Mouse (Mus musculus): ENCODE results near the gene Rmnd1. TPM values are rescaled to one million over a fixed set of nuclear protein-coding genes. Genes with fewer than 3 reads are reported as not detected.

The Rmnd1 gene
- total and polyA plus RNA-seq, 3 experiments = 51.1 to 67.4 (median 62.0) TPM

- TF ChIP-seq CTCF (IDR thresholded peaks at IDR 0.05) (no peak), POLR2A (IDR thresholded peaks at IDR 0.05; ENCODE audit: insufficient read depth, low read depth, low read length) (peak; percentile 84), EP300 (IDR thresholded peaks at IDR 0.05; ENCODE audit: insufficient read depth, low read depth, low read length) (no peak)
- H3K27me3 ChIP-seq (ENCODE audit: control insufficient read depth, insufficient read depth, low read length) = no peaks in the 10 kb centered on the region
- peaks cover 8% of the 10 kb centered on the region for H3K79me2 ChIP-seq (replicated peaks; ENCODE audit: control insufficient read depth, insufficient read depth, low read length)
- peak overlapping the region; percentile 75 for H3K4me3 ChIP-seq
- peak overlapping the region; percentile 91 for H3K9ac ChIP-seq (ENCODE audit: low read depth, low read length)
- peaks cover 16% of the 10 kb centered on the region for H3K36me3 ChIP-seq (ENCODE audit: control insufficient read depth, insufficient read depth, low read length)
- under 1% methylated on average over 79 of the region's 133 CpGs for WGBS
- DNase-seq = peak; percentile 96 to 98
- H3K27ac ChIP-seq = peak overlapping the region; percentile 100
- intact Hi-C loops (cut with DNase I) = loop anchor here (1.0 kb wide), 1 partner anchor 45 kb away; the partner anchor contains the start of genes Armt1 and Rmnd1
- H3K4me1 ChIP-seq (ENCODE audit: control insufficient read depth, insufficient read depth, low read length) = peaks cover 23% of the 10 kb centered on the region
These were observed 45.3 kb downstream of the Rmnd1 start for GRCm38 (mm10) chr10:4386609-4387591.

- Histone ChIP-seq H3K36me3 (ENCODE audit: control insufficient read depth, insufficient read depth, low read length) (no peaks in the 10 kb centered on the region; the same call in 1 of the 2 replicates), H3K79me2 (replicated peaks; ENCODE audit: control insufficient read depth, insufficient read depth, low read length) (peaks cover 4% of the 10 kb centered on the region), H3K27me3 (ENCODE audit: control insufficient read depth, insufficient read depth, low read length) (no peaks in the 10 kb centered on the region), H3K4me3 (no peak overlapping the region), H3K9ac (ENCODE audit: low read depth, low read length) (no peak overlapping the region), H3K4me1 (ENCODE audit: control insufficient read depth, insufficient read depth, low read length) (peaks cover 5% of the 10 kb centered on the region), H3K27ac (no peak overlapping the region)
- no peak for TF ChIP-seq EP300 (IDR thresholded peaks at IDR 0.05; ENCODE audit: insufficient read depth, low read depth, low read length)
- no peak for TF ChIP-seq POLR2A (IDR thresholded peaks at IDR 0.05; ENCODE audit: insufficient read depth, low read depth, low read length)
- TF ChIP-seq CTCF (IDR thresholded peaks at IDR 0.05) = no peak
- WGBS = 91% methylated on average over 7 of the region's 7 CpGs
- DNase-seq = no peak
- intact Hi-C loops (cut with DNase I) = no loop called here
These were observed 47.9 kb downstream of the Rmnd1 start for GRCm38 (mm10) chr10:4384244-4384643.

- TF ChIP-seq CTCF (IDR thresholded peaks at IDR 0.05) = no peak
- TF ChIP-seq POLR2A (IDR thresholded peaks at IDR 0.05; ENCODE audit: insufficient read depth, low read depth, low read length) = no peak
- TF ChIP-seq EP300 (IDR thresholded peaks at IDR 0.05; ENCODE audit: insufficient read depth, low read depth, low read length) = no peak
These were observed 51.4 kb downstream of the Rmnd1 start for GRCm38 (mm10) chr10:4380748-4381147.

GRCm38 (mm10) chr10:4376931-4377330, 55.3 kb downstream of the Rmnd1 start:
- TF ChIP-seq POLR2A (IDR thresholded peaks at IDR 0.05; ENCODE audit: insufficient read depth, low read depth, low read length) (no peak), EP300 (IDR thresholded peaks at IDR 0.05; ENCODE audit: insufficient read depth, low read depth, low read length) (no peak)
- H3K4me1 ChIP-seq (ENCODE audit: control insufficient read depth, insufficient read depth, low read length) = peaks cover 6% of the 10 kb centered on the region
- H3K4me3 ChIP-seq = no peak overlapping the region
- no peaks in the 10 kb centered on the region for H3K36me3 ChIP-seq (ENCODE audit: control insufficient read depth, insufficient read depth, low read length)
- peak overlapping the region; percentile 45; the same call in 1 of the 2 replicates for H3K27ac ChIP-seq
- peaks cover 2% of the 10 kb centered on the region for H3K79me2 ChIP-seq (replicated peaks; ENCODE audit: control insufficient read depth, insufficient read depth, low read length)
- no peaks in the 10 kb centered on the region for H3K27me3 ChIP-seq (ENCODE audit: control insufficient read depth, insufficient read depth, low read length)
- no peak for DNase-seq
- WGBS = 80% methylated on average over 7 of the region's 7 CpGs
- intact Hi-C loops (cut with DNase I) = loop anchor here (10.0 kb wide), 1 partner anchor 842 kb away; no protein-coding TSS in a partner anchor
- H3K9ac ChIP-seq (ENCODE audit: low read depth, low read length) = no peak overlapping the region

More at GRCm38 (mm10) chr10:4380748-4381147, 51.4 kb downstream of the Rmnd1 start:
- no peak overlapping the region for H3K9ac ChIP-seq (ENCODE audit: low read depth, low read length)
- no peaks in the 10 kb centered on the region; the same call in 1 of the 2 replicates for H3K36me3 ChIP-seq (ENCODE audit: control insufficient read depth, insufficient read depth, low read length)
- no peaks in the 10 kb centered on the region for H3K27me3 ChIP-seq (ENCODE audit: control insufficient read depth, insufficient read depth, low read length)
- DNase-seq = no peak
- WGBS = 78% methylated on average over 5 of the region's 5 CpGs
- peaks cover 7% of the 10 kb centered on the region for H3K4me1 ChIP-seq (ENCODE audit: control insufficient read depth, insufficient read depth, low read length)
- no peak overlapping the region for H3K27ac ChIP-seq
- H3K4me3 ChIP-seq = no peak overlapping the region
- H3K79me2 ChIP-seq (replicated peaks; ENCODE audit: control insufficient read depth, insufficient read depth, low read length) = peaks cover 2% of the 10 kb centered on the region
- intact Hi-C loops (cut with DNase I) = no loop called here

- DNase-seq = peak; percentile 40 to 48
- 41% methylated on average over 7 of the region's 7 CpGs for WGBS
- intact Hi-C loops (cut with DNase I) = loop anchor here (10.0 kb wide), 1 partner anchor 842 kb away; no protein-coding TSS in a partner anchor
These were observed 55.7 kb downstream of the Rmnd1 start for GRCm38 (mm10) chr10:4376461-4376860.

More at GRCm38 (mm10) chr10:4376461-4376860, 55.7 kb downstream of the Rmnd1 start:
- Histone ChIP-seq H3K27me3 (ENCODE audit: control insufficient read depth, insufficient read depth, low read length) (no peaks in the 10 kb centered on the region), H3K9ac (ENCODE audit: low read depth, low read length) (no peak overlapping the region; the same call in 1 of the 2 replicates), H3K79me2 (replicated peaks; ENCODE audit: control insufficient read depth, insufficient read depth, low read length) (peaks cover 2% of the 10 kb centered on the region), H3K27ac (peak overlapping the region; percentile 45), H3K4me1 (ENCODE audit: control insufficient read depth, insufficient read depth, low read length) (peaks cover 6% of the 10 kb centered on the region), H3K4me3 (no peak overlapping the region), H3K36me3 (ENCODE audit: control insufficient read depth, insufficient read depth, low read length) (no peaks in the 10 kb centered on the region)
- TF ChIP-seq EP300 (IDR thresholded peaks at IDR 0.05; ENCODE audit: insufficient read depth, low read depth, low read length) = no peak
- no peak for TF ChIP-seq POLR2A (IDR thresholded peaks at IDR 0.05; ENCODE audit: insufficient read depth, low read depth, low read length)
